Mouse (Mus musculus): Measurements from ENCODE around the gene Ctbs. TPM values are rescaled to one million over a fixed set of nuclear protein-coding genes. Genes with fewer than 3 reads are reported as not detected.

Ctbs gene
- polyA plus RNA-seq, 1 experiment from 2014 or later, result 14.8 TPM

DNA sequence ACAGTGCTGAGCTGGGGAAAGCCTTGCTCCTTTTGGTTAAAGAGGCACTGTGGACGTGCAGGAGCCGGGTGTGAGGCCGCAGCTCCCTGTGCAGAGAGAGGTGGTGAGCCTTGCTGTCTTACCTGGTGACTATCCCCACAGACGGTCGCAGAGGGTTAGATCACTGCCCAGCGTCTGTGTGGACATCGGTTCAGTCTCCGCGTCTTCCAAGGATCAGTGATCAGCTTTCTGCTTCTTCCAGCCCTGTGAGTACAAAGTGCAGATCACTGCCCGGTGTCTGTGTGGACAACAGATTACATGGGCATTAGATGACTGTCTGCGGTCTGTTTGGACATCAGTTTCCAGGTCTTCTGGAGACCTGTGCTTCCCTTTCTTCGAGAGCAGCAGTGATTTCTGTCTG is 35.0 kb upstream of the Ctbs start:
- Histone ChIP-seq H3K27me3 (replicated peaks; ENCODE audit: insufficient read depth, low read length) (no peaks in the 10 kb centered on the region), H3K36me3 (ENCODE audit: insufficient read depth, low read length) (0 out of 2 replicates have a peak, but pooled peaks cover 8% of the 10 kb centered on the region), H3K4me1 (ENCODE audit: insufficient read depth, low read depth, low read length) (no peaks in the 10 kb centered on the region; the same call in 1 of the 2 replicates), H3K4me2 (replicated peaks; ENCODE audit: low read depth, low read length) (no peak overlapping the region), H3K9ac (replicated peaks; ENCODE audit: low read depth) (no peak overlapping the region), H3K27ac (ENCODE audit: low read length) (no peak overlapping the region), H3K4me3 (ENCODE audit: low read depth, low read length) (no peak overlapping the region), H3K9me3 (ENCODE audit: low read length) (no peaks in the 10 kb centered on the region)
- ATAC-seq (no peak), DNase-seq (ENCODE audit: low spot score) (no peak)
- TF ChIP-seq EP300 (IDR thresholded peaks at IDR 0.05), result no peak
- TF ChIP-seq CTCF (IDR thresholded peaks at IDR 0.05), result no peak
- WGBS, result 88% methylated on average over 12 of the region's 12 CpGs

GRCm38 (mm10) chr3:146417873-146418272 is 31.7 kb upstream of the Ctbs start:
- Histone ChIP-seq H3K27me3 (replicated peaks; ENCODE audit: insufficient read depth, low read length) (no peaks in the 10 kb centered on the region), H3K4me3 (ENCODE audit: low read depth, low read length) (no peak overlapping the region), H3K9ac (replicated peaks; ENCODE audit: low read depth) (no peak overlapping the region), H3K27ac (ENCODE audit: low read length) (no peak overlapping the region), H3K4me2 (replicated peaks; ENCODE audit: low read depth, low read length) (no peak overlapping the region), H3K9me3 (ENCODE audit: low read length) (no peaks in the 10 kb centered on the region), H3K36me3 (ENCODE audit: insufficient read depth, low read length) (0 out of 2 replicates have a peak, but pooled peaks cover 9% of the 10 kb centered on the region), H3K4me1 (ENCODE audit: insufficient read depth, low read depth, low read length) (no peaks in the 10 kb centered on the region)
- ATAC-seq, result no peak
- WGBS, result 92% methylated on average over 8 of the region's 8 CpGs
- TF ChIP-seq CTCF (IDR thresholded peaks at IDR 0.05), result no peak
- TF ChIP-seq EP300 (IDR thresholded peaks at IDR 0.05), result no peak
- no peak for DNase-seq (ENCODE audit: low spot score)

DNA sequence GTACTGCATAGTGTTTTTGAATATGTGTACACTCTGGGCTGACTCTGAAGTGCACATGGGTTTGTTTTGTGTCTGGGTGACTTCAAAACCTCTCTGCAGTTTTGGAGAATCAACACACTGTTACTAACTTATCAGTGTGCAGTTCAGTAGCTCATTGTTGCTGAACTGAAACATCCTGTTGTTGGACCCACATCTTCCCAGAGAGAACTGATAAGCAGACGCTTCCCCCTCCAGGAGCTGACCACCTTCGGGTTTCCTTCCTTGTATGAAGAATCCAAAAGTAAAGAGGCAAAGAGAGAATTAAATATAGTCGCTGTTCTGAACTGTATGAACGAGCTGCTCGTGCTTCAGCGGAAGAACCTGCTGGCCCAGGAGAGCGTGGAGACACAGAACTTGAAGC is 30.7 kb upstream of the Ctbs start:
- WGBS, result 69% methylated on average over 7 of the region's 7 CpGs
- no peak overlapping the region for H3K4me3 ChIP-seq (ENCODE audit: low read depth, low read length)
- no peak for ATAC-seq

GRCm38 (mm10) chr3:146419534-146419933 is 30.1 kb upstream of the Ctbs start:
- no peak overlapping the region for H3K4me2 ChIP-seq (replicated peaks; ENCODE audit: low read depth, low read length)
- WGBS, result 89% methylated on average over 9 of the region's 9 CpGs
- TF ChIP-seq EP300 (IDR thresholded peaks at IDR 0.05) (no peak), CTCF (IDR thresholded peaks at IDR 0.05) (no peak)
- no peak for DNase-seq (ENCODE audit: low spot score)
- no peaks in the 10 kb centered on the region for H3K27me3 ChIP-seq (replicated peaks; ENCODE audit: insufficient read depth, low read length)
- no peak overlapping the region for H3K27ac ChIP-seq (ENCODE audit: low read length)
- ATAC-seq, result no peak
- H3K4me3 ChIP-seq (ENCODE audit: low read depth, low read length), result no peak overlapping the region
- no peaks in the 10 kb centered on the region for H3K9me3 ChIP-seq (ENCODE audit: low read length)
- no peak overlapping the region for H3K9ac ChIP-seq (replicated peaks; ENCODE audit: low read depth)
- 0 out of 2 replicates have a peak, but pooled peaks cover 9% of the 10 kb centered on the region for H3K36me3 ChIP-seq (ENCODE audit: insufficient read depth, low read length)
- no peaks in the 10 kb centered on the region for H3K4me1 ChIP-seq (ENCODE audit: insufficient read depth, low read depth, low read length)

More for the DNA sequence above, 30.7 kb upstream of the Ctbs start:
- DNase-seq (ENCODE audit: low spot score), result no peak
- TF ChIP-seq EP300 (IDR thresholded peaks at IDR 0.05), result no peak
- Histone ChIP-seq H3K4me1 (ENCODE audit: insufficient read depth, low read depth, low read length) (no peaks in the 10 kb centered on the region), H3K9me3 (ENCODE audit: low read length) (no peaks in the 10 kb centered on the region), H3K9ac (replicated peaks; ENCODE audit: low read depth) (no peak overlapping the region), H3K27ac (ENCODE audit: low read length) (no peak overlapping the region), H3K36me3 (ENCODE audit: insufficient read depth, low read length) (0 out of 2 replicates have a peak, but pooled peaks cover 9% of the 10 kb centered on the region), H3K4me2 (replicated peaks; ENCODE audit: low read depth, low read length) (no peak overlapping the region), H3K27me3 (replicated peaks; ENCODE audit: insufficient read depth, low read length) (no peaks in the 10 kb centered on the region)

DNA sequence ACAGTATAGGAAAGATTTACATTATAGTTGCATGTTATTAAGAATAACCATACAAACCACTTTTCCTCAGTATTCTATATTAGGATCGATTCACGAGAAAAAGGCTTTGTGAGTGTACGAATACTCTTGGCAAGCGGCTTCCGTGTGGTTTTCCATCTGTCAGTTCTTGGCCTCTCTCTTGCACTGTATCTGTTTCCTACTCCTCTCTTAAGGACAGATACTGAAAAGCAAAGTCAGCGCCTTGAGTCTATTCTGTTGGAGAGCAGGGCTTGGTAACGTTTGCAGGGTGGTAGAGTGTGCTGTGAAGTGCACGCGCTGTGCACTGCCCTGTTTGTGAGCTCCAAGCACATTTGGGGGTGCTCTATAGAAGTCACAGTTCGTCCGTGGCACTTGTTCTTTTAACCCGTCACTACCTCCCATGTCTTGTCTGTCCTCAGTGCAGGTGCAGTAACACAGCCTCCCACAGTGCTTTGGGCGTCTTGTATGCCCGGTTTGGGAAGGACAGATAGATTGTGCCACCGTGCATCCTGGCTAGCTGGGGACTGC is 29.5 kb upstream of the Ctbs start:
- WGBS, result 90% methylated on average over 15 of the region's 15 CpGs
- no peak for ATAC-seq
- Histone ChIP-seq H3K4me3 (ENCODE audit: low read depth, low read length) (no peak overlapping the region), H3K27ac (ENCODE audit: low read length) (no peak overlapping the region), H3K9ac (replicated peaks; ENCODE audit: low read depth) (no peak overlapping the region), H3K36me3 (ENCODE audit: insufficient read depth, low read length) (0 out of 2 replicates have a peak, but pooled peaks cover 9% of the 10 kb centered on the region), H3K9me3 (ENCODE audit: low read length) (no peaks in the 10 kb centered on the region), H3K4me1 (ENCODE audit: insufficient read depth, low read depth, low read length) (no peaks in the 10 kb centered on the region), H3K27me3 (replicated peaks; ENCODE audit: insufficient read depth, low read length) (no peaks in the 10 kb centered on the region), H3K4me2 (replicated peaks; ENCODE audit: low read depth, low read length) (no peak overlapping the region)
- no peak for DNase-seq (ENCODE audit: low spot score)
- TF ChIP-seq CTCF (IDR thresholded peaks at IDR 0.05) (no peak), EP300 (IDR thresholded peaks at IDR 0.05) (no peak)

DNA sequence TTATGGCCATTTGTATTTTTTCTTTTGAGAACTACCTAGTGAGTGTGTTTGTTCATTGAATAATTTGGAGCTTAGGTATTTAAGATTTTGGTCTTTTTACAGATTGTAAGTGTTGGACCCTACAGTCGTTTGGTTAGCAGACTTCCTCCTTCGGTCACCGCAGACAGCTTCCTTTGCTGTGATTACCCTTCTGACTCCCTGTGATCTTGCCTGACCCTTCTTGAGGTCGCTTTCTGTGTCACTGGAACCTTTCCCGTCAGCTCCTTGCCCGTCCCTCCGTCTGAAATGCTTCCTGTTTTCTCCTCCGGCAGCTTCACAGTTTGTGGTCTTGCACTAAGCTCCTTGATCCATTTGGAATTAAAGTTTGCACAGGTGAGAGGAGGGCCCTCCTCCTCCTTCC is 27.8 kb upstream of the Ctbs start:
- no peaks in the 10 kb centered on the region for H3K4me1 ChIP-seq (ENCODE audit: insufficient read depth, low read depth, low read length)
- no peak overlapping the region for H3K27ac ChIP-seq (ENCODE audit: low read length)
- H3K9ac ChIP-seq (replicated peaks; ENCODE audit: low read depth), result no peak overlapping the region
- no peak overlapping the region for H3K4me2 ChIP-seq (replicated peaks; ENCODE audit: low read depth, low read length)
- H3K4me3 ChIP-seq (ENCODE audit: low read depth, low read length), result no peak overlapping the region
- DNase-seq (ENCODE audit: low spot score) (peak; percentile 34), ATAC-seq (no peak)
- no peaks in the 10 kb centered on the region for H3K27me3 ChIP-seq (replicated peaks; ENCODE audit: insufficient read depth, low read length)
- WGBS, result 23% methylated on average over 8 of the region's 8 CpGs
- TF ChIP-seq CTCF (IDR thresholded peaks at IDR 0.05), result no peak
- no peak for TF ChIP-seq EP300 (IDR thresholded peaks at IDR 0.05)
- no peaks in the 10 kb centered on the region for H3K9me3 ChIP-seq (ENCODE audit: low read length)
- H3K36me3 ChIP-seq (ENCODE audit: insufficient read depth, low read length), result 0 out of 2 replicates have a peak, but pooled peaks cover 10% of the 10 kb centered on the region
